Mouse (Mus musculus) urinary bladder, postnatal 14 days (tissue): ENCODE data around the gene Ubl3.
A peak's percentile ranks its signal among the peaks of the same experiment; 100 is the strongest.

Experiments used
- DNase-seq: peaks from one replicate; pipeline ENCODE4 v3.0.0; 2021; ENCODE audit warnings: low spot score

Ubl3 gene

DNA sequence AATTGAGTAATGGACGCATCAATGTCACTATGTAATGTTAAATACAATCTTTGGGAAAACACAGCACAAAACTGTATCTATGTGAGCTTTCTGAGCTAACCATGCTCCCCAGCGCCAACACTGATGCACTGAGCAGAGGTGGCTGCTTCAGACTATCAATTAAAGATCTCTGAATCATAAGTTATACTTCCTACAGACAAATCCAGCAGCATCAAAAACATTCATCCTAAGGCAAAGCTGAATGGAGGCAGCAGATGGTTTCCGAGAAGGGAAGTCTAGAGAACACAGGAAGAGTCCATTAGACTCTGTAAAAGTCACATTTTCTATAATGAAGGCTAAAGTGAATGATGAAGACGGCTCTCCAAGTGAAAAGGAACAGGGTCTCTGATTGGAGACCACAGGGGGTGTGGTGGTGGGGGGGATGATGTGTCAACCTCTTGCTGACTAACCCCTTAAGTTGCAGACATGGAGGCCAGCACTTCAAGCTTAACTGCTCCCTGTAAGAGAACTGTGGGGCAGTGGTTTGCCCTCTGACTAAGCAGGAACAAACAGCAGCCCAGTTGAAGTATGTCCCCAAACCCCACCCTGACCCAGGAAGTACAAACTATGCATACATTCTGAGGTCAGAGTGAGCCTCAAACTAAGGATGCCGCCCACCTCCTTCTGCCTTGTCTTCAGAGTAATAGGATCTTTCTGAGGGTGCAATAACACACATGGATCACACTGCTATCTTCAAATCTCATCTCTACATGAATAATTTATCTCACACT is 29.2 kb downstream of the Ubl3 start:
- peak; percentile 20 for DNase-seq

DNA sequence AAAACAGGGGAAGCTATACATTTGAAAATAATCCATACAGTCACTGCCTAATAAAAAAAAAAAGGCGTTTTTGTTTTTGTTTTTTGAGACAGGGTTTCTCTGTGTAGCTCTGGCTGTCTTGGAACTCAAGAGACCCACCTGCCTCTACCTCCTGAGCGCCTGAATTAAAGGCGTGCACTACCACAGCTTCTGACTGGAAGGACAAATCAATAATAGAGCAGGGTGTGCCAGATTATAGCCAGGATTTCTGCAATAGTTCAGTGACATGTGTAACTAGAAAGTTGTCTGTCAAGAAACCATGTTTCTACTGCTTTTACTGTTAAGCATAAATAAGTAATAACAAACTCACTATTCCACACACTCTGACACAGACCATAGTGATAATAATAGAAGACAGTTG is 30.2 kb downstream of the Ubl3 start:
- DNase-seq = no peak

DNA sequence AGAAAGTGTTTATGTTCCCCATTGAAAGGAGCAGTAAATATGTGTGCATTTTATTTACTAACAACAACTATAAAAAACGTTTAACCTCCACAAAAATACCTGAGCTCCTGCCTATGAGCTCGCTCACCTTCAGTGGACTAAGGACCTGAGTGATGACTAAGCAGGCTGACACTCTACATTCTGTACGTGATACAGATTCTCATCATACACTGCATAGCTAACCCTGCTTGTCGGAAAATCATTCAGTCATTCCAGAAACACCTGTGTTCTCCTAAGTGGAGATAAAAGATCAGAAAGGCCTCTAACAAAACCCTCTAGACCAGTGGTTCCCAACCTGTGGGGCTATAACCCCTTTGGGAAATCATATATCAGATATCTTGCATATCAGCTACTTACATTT is 35.1 kb downstream of the Ubl3 start:
- no peak for DNase-seq

DNA sequence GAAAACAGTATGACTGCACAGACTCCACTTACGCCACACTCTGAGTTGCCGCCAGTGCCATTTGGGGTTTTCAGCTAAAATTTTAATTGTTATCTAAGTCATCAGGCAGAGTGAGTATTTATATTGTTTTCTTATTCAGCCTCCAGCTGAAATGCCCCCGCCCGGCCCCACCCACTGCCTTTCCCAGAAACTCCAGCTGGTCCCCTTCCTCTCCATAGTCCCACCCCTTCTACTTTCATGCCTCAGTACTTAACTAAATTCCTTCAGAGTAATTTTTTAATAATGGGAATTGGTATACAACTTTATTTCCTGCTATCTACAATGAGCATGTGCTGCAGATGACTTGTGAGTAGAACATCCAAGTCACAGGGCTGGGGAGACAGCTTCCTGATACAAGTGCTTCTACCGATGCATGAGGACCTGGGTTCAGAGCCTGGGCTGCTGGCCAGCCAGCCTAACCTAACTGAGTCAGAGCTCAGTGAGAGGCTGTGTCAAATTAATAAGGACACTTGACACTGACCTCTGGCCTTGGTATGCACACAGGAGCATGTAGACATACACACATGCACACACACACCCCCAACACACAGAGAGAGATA is 40.4 kb downstream of the Ubl3 start:
- no peak for DNase-seq

DNA sequence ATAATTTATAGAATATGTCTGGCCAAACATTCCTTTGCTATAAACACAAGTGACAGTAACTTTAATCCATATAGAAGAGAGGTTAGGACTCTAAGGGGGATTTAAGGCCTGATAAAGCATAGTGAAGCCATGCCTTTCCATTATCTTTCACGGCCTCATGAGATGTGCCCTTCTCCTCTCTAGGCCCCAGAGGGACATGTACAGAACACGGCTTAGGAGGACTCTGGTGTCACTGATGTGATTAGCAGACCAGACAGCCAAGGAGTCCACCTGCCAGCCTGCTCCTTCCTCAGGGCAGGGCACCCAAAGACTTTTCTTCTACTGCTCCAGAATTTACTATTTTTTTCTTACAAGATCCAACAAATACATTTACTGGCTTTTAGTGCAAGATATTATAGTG is 42.3 kb downstream of the Ubl3 start:
- DNase-seq = no peak

DNA sequence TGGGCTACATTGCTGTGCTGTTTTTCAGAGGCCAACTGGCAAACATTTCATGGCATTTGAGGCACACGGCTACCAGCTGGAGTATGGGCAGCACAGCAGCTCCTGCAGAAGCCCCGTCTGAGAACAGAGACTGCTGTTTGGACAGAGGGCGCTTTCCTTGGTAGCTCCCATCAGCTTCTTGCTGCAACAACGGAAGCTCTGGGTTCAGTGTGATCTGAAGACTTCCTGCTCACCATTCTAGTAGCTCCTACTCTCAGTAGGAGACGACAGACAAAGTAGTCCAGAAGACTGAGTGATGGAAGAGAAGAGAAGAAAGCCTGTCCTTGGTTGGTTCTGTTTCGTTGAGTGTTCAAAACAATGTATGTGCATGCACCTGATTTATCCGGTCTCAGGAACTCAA is 42.9 kb downstream of the Ubl3 start:
- DNase-seq = no peak

DNA sequence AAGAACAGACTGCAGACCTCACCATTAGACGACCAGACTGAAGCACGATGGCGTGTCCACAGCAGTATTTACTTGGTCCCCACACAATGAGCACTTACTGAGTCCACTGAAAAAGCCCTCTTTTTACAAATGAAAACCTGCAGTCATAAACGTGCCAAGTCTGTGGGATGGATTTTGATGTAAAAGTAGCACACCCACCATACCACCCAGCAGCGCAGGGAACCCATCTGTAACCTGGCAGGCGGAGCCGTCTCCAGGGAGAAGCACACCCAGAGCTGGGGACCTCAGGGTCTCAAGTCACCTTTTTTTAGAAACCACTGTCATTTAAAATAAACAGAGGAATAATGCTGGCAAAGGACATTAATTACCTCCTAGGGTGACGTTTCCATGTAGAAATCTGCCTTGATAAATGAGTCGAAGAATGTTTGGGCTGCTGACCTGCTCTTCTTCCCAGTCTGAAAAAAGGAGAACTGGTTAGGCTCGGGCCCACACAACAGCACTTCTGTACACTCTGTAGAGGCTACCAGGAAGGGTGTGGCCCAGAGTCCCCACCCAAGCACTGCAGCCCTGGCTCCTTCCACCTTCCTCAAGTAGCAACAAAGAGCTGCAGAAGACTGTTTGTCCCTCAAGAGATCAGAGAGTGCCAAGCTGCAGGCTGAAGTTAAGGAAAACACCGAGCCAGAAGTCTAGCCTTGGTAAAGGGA is 43.5 kb downstream of the Ubl3 start:
- DNase-seq = no peak

DNA sequence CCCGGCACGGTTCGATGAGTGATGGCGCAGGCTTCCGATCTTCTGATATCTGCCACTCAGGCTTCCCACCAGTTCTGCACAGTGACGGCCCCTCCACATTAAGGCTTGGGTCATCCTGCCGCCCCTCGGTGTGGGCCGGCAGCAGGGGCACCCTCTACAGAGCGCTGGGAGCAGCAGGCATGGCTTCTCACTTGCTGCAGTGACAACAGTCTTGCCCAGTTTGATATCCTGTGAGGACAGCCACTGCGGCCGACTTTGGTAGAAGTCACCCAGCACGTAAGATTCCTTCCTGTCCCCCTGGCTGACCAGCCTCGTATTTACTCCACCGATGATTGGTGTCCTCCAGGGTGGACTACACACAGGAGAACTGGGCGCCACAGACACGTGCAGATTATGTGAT is 47.2 kb downstream of the Ubl3 start:
- no peak for DNase-seq

DNA sequence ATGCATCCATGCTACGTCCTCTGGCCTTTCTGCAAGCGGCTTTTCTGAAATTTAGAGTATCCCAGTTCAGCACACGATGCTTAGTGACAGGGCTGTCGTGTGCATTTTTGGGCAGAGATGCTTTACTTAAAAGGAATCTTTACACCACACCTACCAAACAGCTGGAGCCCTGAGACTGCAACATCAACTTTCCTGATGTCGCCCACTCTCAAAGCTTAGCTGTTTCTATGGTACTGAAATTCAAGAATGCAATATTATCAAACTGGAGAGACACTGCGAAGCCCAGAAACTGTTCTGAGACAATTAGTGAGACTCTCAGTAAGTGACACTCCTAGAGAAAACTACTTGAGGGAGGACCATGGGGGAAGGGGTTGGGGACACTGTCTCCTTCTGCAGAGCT is 50.4 kb downstream of the Ubl3 start:
- no peak for DNase-seq

DNA sequence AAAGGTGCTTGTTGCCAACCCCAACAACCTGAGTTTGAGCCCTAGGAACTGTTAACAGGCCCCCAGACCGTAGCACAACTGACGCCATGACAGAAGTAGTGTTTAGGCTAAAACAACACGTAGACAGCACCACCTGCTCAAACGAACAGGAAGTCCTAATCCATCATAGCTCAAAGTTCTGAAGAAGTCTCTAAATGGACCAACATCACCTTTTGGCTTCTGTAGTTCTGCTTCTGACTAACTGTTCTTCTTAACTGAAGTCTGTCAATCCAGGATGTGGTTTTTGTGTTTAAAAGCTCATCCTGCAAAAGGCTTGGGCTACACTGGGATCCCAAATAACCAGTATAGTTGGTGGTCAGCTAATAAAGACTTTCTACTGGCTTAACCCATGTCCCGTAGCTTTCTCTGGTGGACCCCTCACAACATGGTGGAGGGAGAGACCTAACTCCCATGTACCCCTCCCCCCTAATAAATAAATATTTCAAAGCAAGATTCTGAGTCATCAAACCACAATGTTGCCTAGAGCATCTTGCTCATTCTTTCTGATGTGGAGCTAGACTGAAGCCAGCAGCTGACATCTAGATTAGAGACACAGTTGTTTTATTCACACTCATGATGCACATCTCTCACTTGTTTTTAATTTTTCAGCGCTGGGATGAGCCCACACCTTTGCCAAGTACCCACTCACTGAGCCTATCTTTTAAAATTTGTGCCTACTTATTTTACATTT is 51.2 kb downstream of the Ubl3 start:
- DNase-seq = no peak

DNA sequence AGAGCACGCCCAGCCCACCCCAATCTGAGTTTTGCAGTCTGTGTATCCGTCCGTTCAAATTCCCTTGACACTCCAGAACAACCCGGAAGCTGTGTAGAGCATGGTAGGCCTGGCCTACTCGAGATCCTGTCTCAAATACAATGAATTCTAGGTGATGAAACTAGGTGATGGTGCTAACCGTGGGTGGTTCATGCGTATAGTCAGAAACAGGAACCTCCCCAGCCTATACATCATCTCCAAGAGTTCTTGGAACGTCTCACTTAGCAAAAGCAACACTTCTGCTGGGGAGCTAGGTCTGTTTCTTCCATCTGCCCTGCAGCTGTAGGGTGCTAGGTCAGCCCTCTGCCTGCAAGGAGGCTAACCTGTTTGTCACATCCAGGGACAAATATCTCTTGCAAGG is 52.1 kb downstream of the Ubl3 start:
- DNase-seq = no peak

DNA sequence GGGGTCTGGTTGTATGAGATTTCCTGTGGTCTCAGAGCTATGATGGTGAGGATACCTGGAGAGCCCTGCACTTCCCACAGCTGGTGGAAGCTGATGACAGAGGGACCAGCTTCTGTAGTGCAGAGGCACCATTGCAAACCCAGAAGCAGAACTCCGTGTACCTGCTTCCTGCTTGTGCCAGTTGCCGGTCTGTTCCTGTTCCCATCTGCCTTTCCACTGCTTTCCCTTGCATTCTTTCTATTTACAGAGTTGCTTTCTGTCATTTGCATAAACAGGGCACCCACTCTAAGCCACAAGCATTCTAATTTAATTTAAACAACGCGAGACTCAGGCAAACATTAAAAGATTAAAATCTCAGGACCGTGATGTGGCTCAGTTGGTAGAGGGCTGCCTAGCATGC is 53.0 kb downstream of the Ubl3 start:
- DNase-seq = no peak

DNA sequence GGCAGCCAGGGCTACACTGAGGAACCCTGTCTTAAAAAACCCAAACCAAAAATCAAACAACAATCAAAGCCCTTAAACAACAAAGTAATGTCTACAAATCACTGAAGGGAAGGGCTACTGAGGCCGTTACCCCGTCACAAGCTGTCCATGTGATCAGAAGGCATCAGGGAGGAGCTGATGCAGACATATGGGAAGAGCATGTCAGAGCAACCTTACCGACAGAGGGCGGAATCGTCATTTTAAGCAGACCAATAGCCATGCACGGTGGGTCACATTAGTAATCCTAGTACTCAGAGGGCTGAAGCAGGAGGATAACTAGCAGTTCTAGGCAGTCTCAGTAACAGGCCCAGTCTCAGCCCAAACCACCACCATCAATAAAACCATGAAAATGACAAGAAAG is 56.6 kb downstream of the Ubl3 start:
- no peak for DNase-seq

DNA sequence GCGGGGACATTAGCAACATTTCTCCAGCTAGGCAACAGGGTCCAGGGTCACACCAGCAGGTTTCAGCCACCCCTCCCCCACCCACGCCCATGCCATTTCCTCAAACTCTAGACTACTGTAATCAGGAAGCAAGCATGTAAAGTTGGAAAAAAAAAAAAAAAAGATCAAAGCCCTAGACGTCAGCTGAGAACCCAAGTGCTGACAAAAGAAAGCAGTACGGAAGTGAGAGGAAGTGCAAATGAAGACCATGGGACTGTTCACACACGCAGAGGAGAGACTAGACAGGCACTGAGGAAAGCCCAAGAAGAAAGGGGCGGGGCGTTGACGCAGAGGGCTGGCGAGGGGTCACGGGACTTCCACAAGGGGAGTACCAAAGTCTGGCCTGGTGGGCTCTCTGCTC is 57.4 kb downstream of the Ubl3 start:
- no peak for DNase-seq

DNA sequence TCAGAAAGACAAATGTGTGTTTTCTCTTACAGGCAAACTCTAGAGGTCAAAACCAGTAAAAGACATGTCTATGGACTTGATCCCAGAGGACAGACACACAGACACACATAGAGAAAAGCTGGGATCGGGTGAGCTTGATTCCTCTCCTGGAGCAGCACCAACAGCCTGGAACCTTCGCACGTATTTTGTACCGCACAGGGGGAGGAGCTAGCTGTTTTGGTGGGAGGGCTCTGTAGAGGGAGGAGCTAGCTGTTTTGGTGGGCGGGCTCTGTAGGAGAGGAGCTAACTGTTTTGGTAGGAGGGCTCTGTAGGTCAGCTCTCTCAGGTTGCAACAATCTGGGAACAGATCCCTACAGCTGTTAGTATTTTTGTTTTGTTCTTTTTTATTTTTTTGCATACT is 58.3 kb downstream of the Ubl3 start:
- DNase-seq = no peak

DNA sequence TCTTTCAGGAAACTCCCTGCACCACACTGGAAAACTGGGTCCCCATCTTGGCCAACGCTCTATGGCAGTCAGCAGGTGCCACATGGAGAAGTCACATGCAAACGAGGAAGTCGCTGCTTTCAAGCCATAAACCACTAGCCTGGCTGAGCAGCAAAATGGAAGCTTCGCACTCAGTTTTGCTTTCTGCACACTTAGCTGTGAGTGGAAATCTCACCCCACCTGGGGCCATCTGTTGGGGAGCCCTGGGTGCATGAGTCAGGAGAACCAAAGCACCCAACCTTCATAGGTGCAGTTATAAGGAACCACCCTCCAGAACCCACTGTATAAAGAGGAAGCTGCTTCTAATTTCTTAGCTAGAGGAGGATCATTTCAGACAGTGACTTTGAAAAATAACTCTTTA is 59.6 kb downstream of the Ubl3 start:
- no peak for DNase-seq

DNA sequence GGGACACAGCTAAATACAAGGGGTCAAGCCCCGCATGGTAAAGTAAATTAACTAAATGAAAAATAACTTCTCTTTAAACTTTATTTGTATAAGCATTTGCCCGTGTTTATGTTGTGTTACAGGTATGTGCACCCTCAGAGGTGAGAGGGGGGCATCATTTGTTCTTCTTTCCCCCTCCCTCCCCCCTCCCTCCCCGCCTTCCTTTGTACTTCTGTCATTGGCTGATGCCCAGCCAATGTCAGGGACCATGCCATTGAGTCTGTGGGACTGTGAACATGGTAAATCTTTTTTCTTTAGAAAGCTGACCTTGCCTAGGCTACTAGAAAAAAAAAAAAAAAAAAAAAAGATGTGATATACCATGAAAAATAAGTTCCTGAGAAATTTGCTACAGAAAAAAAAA is 62.2 kb downstream of the Ubl3 start:
- DNase-seq = no peak

DNA sequence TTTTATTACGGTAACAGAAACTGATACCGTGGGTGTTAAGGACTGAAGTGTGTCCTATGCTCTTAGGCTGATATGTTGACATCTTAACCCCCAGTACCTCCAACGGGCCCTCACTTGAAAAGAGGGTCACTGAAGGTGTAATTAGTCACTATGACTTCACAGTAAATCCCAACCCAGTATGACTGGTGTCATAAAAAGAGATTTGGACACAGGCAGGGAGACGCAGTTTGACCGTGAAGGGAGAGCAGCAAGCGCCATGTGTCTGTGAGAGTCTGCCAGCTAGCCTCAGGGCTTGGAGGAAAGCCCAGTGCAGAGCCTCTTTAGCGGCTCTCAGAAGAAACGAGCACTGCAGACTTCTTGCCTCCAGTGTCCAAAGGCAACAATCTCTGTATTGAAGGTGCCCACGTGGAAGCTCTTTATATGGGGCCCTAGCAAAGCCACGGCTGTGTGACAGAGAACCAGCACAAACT is 62.8 kb downstream of the Ubl3 start:
- peak; percentile 71 for DNase-seq

DNA sequence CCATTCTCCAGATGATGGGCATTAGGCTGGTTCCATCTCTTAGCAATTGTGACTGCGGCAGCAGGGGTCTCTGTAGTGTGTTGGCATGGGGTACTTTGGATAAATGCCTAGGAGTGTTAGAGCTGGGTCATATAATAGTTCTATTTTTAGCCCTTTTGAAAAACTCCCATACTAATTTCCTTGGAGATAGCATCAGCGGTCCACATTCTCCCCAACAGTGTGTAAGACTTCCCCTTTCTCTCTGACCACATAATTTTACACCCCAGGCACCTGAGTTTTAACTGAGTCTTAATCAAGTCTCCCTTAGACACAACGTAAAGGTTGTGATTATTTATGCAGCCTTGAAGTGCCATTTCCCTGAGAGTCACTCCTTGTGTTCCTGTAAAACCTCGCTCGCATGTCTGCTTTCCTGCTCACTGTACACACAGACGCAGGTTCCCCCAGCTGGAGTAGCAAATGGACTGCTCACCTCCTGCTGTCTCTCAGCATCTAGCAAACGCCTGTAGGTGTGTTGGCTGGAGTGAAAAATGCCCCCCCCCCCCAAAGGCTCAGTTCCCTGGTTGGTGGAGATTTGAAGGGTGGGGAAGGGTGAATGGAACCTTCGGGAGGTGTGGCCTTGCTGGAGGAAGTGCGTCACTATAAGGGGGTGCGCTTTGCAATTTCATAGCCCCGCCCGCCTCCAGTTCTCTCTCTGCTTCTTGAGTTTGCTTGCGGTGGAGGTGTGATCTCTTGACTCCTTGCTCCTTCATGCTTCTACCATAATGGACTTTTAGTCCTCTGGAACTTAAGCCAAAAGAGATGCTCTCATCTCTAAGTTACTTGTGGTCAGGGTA is 63.5 kb downstream of the Ubl3 start:
- DNase-seq = no peak

DNA sequence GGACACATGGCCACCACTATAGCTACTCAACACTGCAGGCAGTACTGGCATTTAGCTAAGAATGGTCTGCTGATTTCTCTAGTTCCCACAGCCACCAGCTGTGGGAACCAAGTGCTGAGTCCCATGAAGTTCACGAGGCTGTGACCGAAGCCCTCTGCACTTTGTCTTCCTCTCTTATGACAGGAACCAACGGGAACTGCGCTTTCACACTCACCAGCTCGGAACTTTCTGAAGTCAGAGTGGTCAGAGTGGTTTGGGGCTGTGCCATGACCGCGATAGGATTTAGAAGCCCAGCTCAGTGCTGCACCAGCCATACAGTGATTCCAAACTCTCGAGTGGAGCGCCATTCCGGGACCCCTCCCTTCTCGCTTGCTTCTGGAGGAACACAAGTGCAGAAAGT is 66.4 kb downstream of the Ubl3 start:
- no peak for DNase-seq

DNA sequence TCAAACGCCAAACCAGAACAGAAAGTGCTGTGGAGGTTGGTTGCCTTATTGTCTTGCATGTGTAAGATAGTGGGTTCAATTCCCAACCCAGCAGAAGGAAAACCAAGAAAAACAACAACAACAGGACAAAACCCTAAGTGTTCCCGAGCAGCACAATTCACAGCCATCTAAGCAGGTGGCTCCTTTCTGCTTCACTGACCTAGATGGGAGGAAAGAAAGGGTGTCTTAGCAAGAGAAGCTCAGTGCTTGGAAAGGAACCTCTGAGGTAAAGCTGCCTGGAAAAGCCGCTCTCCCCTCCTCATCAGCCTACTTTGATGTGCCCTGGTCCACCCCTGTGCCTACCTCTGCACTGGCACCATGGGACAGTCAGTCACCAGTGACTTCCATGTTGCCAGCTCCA is 70.8 kb downstream of the Ubl3 start:
- no peak for DNase-seq

DNA sequence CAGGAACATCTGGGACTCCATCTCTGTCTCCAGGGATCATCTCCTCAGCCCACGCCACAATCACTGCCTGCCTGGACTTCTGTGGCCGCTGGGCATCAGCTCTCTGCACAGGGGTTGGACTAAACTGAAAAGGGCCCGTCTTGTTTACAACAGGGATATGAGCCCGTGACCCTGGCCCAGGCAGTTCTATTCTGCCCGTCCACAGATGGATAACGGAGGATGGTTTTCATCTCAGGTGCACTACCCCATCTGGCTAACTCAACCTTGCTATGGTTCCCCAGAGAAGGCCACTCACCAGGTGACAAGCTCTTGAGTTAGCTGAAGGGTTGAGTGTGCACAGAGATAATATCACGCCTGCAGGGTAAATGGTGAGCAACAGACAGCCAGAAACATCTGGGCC is 78.2 kb downstream of the Ubl3 start:
- no peak for DNase-seq
